Mouse (Mus musculus) heart, embryonic 12.5 days (tissue): Measurements from ENCODE around the gene Mogs. TPM values are rescaled to one million over a fixed set of nuclear protein-coding genes. Genes with fewer than 3 reads are reported as not detected.

Experiments used
- ATAC-seq: fragments of 200-750 bp; cut with Nextera tagmentation; 2 replicates; pipeline ENCODE4 v1.8.0; 2017; ENCODE audit warnings: moderate TSS enrichment, moderate library complexity; ENCODE audit not compliant: insufficient number of reproducible peaks, low FRiP score
- H3K27ac ChIP-seq: fragments of 300-500 bp; sonication (generic); 2 replicates; pipeline ENCODE4 v1.5.1; 2016; ENCODE audit warnings: mild to moderate bottlenecking, moderate library complexity; ENCODE audit not compliant: poor library complexity, severe bottlenecking
- H3K27me3 ChIP-seq: fragments of 300-500 bp; sonication (generic); replicated peaks from 2 replicates; pipeline ENCODE4 v1.6.1; 2016; ENCODE audit warnings: mild to moderate bottlenecking, moderate library complexity
- H3K36me3 ChIP-seq: fragments of 300-500 bp; sonication (generic); 2 replicates; pipeline ENCODE4 v1.6.1; 2016; ENCODE audit warnings: mild to moderate bottlenecking, moderate library complexity
- H3K4me1 ChIP-seq: fragments of 300-500 bp; sonication (generic); replicated peaks from 2 replicates; pipeline ENCODE4 v1.6.1; 2016; ENCODE audit warnings: mild to moderate bottlenecking
- H3K4me2 ChIP-seq: fragments of 300-500 bp; sonication (generic); 2 replicates; pipeline ENCODE4 v1.6.1; 2016; ENCODE audit warnings: mild to moderate bottlenecking, moderate library complexity
- H3K4me3 ChIP-seq: fragments of 300-500 bp; sonication (generic); 2 replicates; pipeline ENCODE4 v1.5.1; 2016; ENCODE audit warnings: mild to moderate bottlenecking
- H3K9ac ChIP-seq: fragments of 300-500 bp; sonication (generic); 2 replicates; pipeline ENCODE4 v1.6.1; 2016; ENCODE audit warnings: mild to moderate bottlenecking, moderate library complexity
- H3K9me3 ChIP-seq: fragments of 300-500 bp; sonication (generic); replicated peaks from 2 replicates; pipeline ENCODE4 v1.6.1; 2016; ENCODE audit warnings: mild to moderate bottlenecking, moderate library complexity
- WGBS: fragments of 180-500 bp; shearing (Covaris S2); methylation state at CpG from one replicate; pipeline ENCODE4 v1.1.7; 2016; 5-methylcytosine and 5-hydroxymethylcytosine counted together
- polyA plus RNA-seq: library from polyadenylated mRNA; unstranded; fragments of >200 nt; fragmentation: Nextera tagmentation; extraction: Ambion mirVana; gene quantifications from 2 replicates; pipeline ENCODE4 v1.2.1, GENCODE M21; 2016

Mogs gene
- polyA plus RNA-seq, 1 experiment from 2014 or later: 30.8 TPM

DNA sequence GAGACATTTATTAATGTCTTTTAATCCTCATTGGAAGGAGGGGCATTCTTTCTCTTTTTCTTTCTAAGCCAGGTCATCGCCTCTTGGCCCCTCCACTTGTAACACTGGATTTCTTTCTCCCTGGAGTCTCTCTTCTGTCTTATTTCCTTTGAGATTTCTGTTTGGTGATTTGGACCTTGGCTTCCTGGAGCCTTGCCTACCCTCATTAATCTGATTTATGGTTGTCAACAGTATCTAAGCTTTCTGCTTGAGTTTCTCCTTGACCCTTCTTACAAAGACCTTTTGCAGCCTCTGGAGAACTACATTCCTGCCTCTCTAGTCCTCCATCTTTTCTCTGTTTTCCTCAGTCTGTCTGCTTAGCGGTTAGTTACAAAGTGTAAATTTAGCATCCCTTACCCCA lies 16.9 kb upstream of the Mogs start:
- Histone ChIP-seq H3K4me1 (peaks cover 13% of the 10 kb centered on the region), H3K36me3 (no peaks in the 10 kb centered on the region), H3K27ac (no peak overlapping the region), H3K4me2 (no peak overlapping the region), H3K9me3 (peaks cover 7% of the 10 kb centered on the region; the same call in 1 of the 2 replicates), H3K4me3 (no peak overlapping the region), H3K9ac (no peak overlapping the region), H3K27me3 (peaks cover 34% of the 10 kb centered on the region)
- WGBS: 57% methylated on average over 2 of the region's 2 CpGs
- ATAC-seq: no peak

DNA sequence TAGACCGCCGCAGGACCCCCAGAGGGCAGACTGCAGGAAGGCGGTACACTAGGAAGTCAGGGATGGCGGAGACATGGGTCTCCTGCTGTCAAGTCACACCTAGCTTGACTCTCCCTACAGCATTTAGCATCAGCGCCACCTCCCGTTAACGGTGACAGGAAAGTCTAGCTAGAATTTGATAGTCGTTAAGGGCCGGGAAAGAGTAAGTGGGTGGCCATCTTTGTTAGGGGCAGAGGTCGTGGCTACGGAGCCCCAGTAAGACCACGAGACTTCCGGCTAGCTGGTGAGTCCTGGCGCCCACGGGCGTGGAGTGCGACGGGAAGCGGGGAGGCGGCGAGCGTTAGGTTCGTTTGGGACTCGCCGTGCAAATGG lies 14.0 kb upstream of the Mogs start, which contains the start of the genes Ccdc142 and Gm42688:
Gene Ccdc142, plus strand, starts transcription at position 286 of the 372 bp plus-strand sequence.
Gene Gm42688, plus strand, starts transcription at position 302 of the 372 bp plus-strand sequence.
- under 1% methylated on average over 25 of the region's 25 CpGs for WGBS
- 0 out of 2 replicates have a peak, but pooled peaks cover 7% of the 10 kb centered on the region for H3K36me3 ChIP-seq

DNA sequence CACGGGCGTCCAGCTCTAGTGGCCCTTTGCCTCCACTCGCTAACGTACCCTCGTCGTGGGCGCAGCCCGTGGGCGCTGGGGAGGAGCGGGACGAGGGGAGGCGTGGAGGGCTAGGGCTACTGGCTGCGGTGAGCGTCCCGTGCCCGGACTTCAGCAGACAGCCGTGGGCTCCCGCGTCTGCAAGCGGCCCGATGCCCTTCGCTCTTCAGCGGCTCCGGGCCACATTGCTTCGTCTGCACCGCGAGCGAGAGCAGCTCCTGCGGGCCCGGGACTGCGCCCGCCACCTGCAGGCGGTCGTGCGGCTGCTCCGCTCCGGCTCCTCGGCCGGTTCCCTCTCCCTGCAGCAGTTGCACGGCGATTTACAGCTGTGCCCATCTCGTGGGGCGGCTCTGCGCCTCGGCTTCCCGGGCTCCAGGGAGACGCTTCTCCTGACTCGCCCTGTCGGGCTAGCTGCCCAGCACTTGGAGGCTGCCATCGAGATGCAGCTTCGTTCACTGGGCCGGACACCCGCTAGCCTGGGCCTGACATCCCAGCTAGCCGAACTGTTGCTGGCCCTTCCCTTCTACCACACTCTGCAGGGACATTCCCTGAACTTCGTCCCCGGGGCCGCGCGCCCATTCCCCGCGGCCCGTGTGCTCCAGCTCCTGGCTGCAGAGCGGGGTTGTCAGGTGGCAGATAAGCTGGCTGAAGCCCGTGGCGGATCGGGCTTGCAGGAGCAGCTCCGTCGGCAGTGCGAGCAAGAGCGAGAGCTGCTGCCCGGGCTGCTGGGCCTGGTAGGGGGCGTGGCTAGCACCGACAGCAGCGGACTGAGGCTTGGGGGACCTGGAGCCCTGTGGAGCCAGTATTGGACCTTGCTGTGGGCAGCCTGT lies 13.4 kb upstream of the Mogs start:
- peak overlapping the region; percentile 68 for H3K27ac ChIP-seq
- peak overlapping the region; percentile 90 for H3K9ac ChIP-seq
- under 1% methylated on average over 74 of the region's 74 CpGs for WGBS
- peaks cover 13% of the 10 kb centered on the region for H3K27me3 ChIP-seq
- peaks cover 15% of the 10 kb centered on the region for H3K4me1 ChIP-seq
- peak; percentile 84 for ATAC-seq
- peak overlapping the region; percentile 100 for H3K4me2 ChIP-seq
- H3K36me3 ChIP-seq: 0 out of 2 replicates have a peak, but pooled peaks cover 7% of the 10 kb centered on the region
- no peaks in the 10 kb centered on the region; the same call in 1 of the 2 replicates for H3K9me3 ChIP-seq
- peak overlapping the region; percentile 74 for H3K4me3 ChIP-seq

More for the DNA sequence above, 14.0 kb upstream of the Mogs start, which contains the start of the genes Ccdc142 and Gm42688:
- Histone ChIP-seq H3K9ac (peak within 1 kb of the TSS; percentile 90), H3K4me1 (peaks cover 15% of the 10 kb centered on the region), H3K4me3 (peak within 1 kb of the TSS; percentile 74), H3K27ac (peak within 1 kb of the TSS; percentile 68), H3K9me3 (no peaks in the 10 kb centered on the region; the same call in 1 of the 2 replicates), H3K27me3 (peaks cover 17% of the 10 kb centered on the region), H3K4me2 (peak within 1 kb of the TSS; percentile 100)
- peak; percentile 86 for ATAC-seq

DNA sequence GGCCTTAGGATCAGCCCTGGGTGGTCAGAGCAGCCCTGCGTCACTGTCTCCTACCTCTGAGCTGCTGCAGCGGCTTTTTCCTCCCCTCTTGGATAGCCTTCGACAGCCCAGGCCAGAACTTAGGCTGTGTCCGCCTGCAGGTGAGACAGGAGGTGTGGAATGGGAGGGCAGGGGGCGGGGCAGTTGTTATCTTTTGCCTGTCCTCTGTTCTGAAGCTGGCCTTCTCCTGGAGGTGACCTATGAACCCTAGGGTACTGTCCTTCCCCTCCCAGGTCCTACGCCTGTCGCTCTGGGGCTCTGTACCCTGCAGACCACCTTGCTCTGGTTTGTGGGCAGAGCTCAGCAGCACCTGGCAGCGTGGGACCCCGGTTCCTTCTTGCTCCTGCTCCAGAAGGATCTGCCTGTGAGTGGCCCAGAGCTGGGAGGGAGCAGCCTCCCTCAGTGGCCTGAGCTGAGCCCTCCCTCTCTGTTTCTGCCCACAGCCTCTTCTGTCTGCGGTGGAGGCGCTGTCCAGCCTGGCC lies 12.1 kb upstream of the Mogs start:
- no peak overlapping the region for H3K4me3 ChIP-seq
- 46% methylated on average over 11 of the region's 11 CpGs for WGBS
- ATAC-seq: no peak
- peaks cover 13% of the 10 kb centered on the region for H3K27me3 ChIP-seq
- H3K4me2 ChIP-seq: peak overlapping the region; percentile 100; the same call in 1 of the 2 replicates
- no peaks in the 10 kb centered on the region for H3K9me3 ChIP-seq
- H3K9ac ChIP-seq: peak overlapping the region; percentile 90; the same call in 1 of the 2 replicates
- no peak overlapping the region for H3K27ac ChIP-seq
- H3K36me3 ChIP-seq: 0 out of 2 replicates have a peak, but pooled peaks cover 7% of the 10 kb centered on the region
- peaks cover 24% of the 10 kb centered on the region for H3K4me1 ChIP-seq

DNA sequence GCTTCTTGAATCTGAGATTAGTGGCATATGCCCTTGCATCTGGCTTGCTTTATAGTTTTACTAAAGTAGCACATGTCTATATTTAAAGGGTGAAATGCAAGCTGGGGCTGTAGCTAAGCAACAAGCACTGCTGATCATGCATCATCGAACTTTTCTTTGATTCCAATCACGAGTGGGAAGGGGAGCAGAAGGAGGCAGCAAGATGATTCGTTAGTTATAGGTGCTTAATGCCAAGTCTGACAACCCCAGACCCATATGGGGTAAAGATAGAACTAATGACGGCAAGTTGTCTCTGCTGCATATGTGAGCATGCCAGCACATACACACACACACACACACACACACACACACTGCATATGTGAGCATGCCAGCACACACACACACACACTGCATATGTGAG lies 11.1 kb upstream of the Mogs start:
- H3K9ac ChIP-seq: no peak overlapping the region
- peaks cover 28% of the 10 kb centered on the region for H3K4me1 ChIP-seq
- ATAC-seq: no peak
- H3K4me3 ChIP-seq: no peak overlapping the region
- H3K27ac ChIP-seq: no peak overlapping the region
- 0 out of 2 replicates have a peak, but pooled peaks cover 7% of the 10 kb centered on the region for H3K36me3 ChIP-seq
- 85% methylated on average over 4 of the region's 4 CpGs for whole genome bisulfite sequencing
- no peak overlapping the region for H3K4me2 ChIP-seq
- no peaks in the 10 kb centered on the region for H3K9me3 ChIP-seq
- H3K27me3 ChIP-seq: peaks cover 11% of the 10 kb centered on the region

DNA sequence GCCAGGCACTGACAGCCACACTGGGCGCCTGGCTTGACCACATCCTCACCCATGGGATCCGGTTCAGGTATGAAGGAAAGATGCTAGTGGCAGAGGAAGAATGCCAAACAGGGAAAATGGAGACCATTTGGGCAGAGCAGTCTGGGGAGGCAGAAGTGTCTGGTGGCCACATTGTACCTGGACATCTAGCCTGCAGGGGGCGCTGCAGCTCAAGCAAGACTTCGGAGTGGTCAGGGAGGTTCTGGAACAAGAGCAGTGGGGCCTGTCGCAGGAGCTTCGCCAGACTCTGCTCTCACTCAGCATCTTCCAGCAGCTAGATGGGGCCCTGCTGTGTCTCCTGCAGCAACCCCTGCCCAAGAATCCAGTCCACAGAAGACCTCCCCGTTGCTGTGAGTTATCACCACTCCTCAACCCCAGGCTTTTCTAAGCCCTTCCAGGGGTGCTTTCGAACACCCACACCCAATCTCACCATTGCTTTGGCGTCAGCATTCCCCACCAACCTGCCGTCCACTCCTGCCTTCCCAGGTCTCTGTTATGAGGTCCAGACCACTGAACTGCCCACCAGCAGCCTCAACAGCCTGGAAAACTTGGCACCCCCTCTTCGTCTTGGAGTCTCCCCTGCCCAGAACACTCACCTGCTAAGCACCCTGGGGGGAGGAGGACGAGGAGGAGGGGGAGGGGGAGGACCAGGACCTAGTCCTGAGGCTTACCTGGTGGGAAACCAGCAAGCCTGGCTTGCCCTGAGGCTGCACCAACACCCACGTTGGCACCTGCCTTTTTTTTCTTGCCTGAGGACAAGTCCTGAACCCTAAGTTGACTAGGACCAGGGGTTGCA lies 7.5 kb upstream of the Mogs start:
- 0 out of 2 replicates have a peak, but pooled peaks cover 4% of the 10 kb centered on the region for H3K27me3 ChIP-seq
- H3K9me3 ChIP-seq: no peaks in the 10 kb centered on the region
- H3K4me1 ChIP-seq: peaks cover 36% of the 10 kb centered on the region
- peak overlapping the region; percentile 89 for H3K4me2 ChIP-seq
- ATAC-seq: 0 out of 2 replicates have a peak, but pooled peaks have one; percentile 46
- peaks cover 10% of the 10 kb centered on the region for H3K36me3 ChIP-seq
- no peak overlapping the region for H3K27ac ChIP-seq
- 35% methylated on average over 13 of the region's 13 CpGs for WGBS
- peak overlapping the region; percentile 93 for H3K4me3 ChIP-seq
- peak overlapping the region; percentile 94; the same call in 1 of the 2 replicates for H3K9ac ChIP-seq

DNA sequence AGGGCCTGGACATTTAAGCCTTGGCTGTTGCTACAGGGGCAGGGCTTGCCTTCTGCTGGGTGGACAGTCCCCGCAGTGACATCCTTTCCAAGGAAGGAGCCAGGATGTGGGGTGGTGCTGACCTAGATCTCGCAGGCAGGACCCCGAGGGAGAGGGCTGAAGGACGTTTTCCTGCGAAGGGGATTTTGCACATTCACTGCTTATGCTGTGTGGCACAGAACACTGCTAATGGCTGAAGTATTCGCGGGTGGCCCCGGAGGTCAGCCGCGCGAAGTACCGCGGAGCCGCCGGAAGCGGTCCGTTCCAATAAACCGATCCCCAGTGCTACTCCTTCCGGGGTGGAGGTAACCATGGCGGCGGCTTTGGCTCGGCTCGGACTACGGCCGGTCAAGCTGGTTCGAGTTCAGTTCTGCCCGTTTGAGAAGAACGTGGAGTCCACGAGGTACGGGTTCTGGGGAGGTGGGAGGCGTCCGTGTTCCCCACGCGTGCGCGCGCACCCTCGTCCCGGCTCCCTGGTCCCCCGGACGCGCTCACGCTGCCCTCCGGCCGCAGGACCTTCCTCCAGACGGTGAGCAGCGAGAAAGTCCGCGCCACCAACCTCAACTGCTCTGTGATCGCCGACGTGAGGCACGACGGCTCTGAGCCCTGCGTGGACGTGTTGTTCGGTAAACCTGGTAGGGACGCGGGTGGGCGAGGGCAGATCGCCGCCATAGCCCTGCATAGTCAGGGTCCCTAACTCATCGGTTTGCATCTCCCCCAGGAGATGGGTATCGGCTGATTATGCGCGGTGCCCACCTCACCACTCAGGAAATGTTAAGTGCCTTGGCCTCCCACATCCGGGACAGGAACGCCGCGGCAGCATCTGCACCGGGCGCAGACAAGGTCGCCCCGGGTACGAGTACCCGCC lies 6.3 kb upstream of the Mogs start, which contains the start of gene Mrpl53:
Gene Mrpl53, plus strand, starts transcription at position 279 of the 907 bp plus-strand sequence.
- peak within 1 kb of the TSS; percentile 85 for H3K27ac ChIP-seq
- ATAC-seq: peak; percentile 85
- H3K4me1 ChIP-seq: peaks cover 28% of the 10 kb centered on the region
- H3K4me3 ChIP-seq: peak within 1 kb of the TSS; percentile 93
- H3K36me3 ChIP-seq: peaks cover 10% of the 10 kb centered on the region
- no peaks in the 10 kb centered on the region for H3K27me3 ChIP-seq
- peak within 1 kb of the TSS; percentile 94 for H3K9ac ChIP-seq
- H3K4me2 ChIP-seq: peak within 1 kb of the TSS; percentile 89
- no peaks in the 10 kb centered on the region for H3K9me3 ChIP-seq
- under 1% methylated on average over 76 of the region's 76 CpGs for WGBS

DNA sequence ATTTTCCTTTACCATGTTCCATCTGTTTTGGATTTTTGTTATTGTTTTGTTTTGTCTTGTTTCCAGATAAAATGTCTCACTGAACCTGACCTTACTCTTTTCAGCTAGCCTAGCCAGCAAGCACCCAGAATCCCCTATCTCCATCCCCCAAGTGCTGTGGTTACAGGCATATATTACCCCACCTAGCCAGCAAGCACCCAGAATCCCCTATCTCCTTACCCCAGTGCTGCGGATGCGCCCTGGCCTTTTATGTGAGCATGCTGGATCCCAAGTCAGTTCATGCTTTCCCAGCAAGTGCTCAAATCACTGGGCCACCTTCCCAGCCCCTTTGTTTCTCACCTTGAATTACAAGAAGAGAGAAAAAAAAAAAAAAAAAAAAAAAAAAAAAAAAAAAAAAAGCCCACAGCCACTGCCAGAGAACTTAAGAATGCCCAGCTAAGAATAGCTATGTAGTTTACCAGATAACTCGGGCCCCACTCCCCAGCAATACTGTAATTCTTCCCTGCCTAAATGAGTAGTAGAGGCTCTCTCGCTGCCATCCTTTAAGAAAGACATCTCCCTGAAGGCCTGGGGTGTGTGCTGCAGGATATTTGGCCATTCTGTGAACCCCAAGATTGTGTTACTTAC lies 3.7 kb upstream of the Mogs start:
- peaks cover 38% of the 10 kb centered on the region for H3K4me1 ChIP-seq
- H3K36me3 ChIP-seq: peaks cover 3% of the 10 kb centered on the region
- 77% methylated on average over 4 of the region's 4 CpGs for WGBS
- H3K4me3 ChIP-seq: no peak overlapping the region
- H3K27me3 ChIP-seq: no peaks in the 10 kb centered on the region
- H3K9ac ChIP-seq: 0 out of 2 replicates have a peak overlapping the region, but pooled peaks have one; percentile 34
- no peaks in the 10 kb centered on the region for H3K9me3 ChIP-seq
- no peak for ATAC-seq
- no peak overlapping the region; the same call in 1 of the 2 replicates for H3K27ac ChIP-seq
- peak overlapping the region; percentile 22; the same call in 1 of the 2 replicates for H3K4me2 ChIP-seq

DNA sequence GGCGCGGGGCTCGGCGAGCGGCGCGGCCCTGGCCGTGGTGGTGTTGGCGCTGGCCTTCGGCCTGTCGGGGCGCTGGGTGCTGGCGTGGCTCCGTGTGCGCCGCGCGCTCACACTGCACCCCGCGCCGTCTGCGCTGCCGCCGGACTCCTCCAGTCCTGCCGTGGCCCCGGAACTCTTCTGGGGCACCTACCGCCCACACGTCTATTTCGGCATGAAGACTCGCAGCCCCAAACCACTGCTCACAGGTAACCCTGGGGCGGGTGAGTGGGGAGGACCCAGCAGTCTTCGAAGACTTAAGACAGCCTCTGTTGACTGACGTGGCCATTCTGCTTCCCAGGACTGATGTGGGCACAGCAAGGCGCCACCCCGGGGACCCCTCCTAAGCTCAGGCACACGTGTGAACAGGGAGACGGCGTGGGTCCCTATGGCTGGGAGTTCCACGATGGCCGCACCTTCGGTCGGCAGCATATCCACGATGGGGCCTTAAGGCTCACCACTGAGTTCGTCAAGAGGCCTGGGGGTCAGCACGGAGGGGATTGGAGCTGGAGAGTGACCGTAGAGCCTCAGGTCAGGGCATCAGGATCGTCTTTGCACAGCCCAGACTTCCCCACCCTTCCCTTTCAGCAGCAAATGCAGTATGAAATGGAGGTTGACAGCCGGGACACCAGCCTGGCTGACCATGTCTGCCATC lies 531 bp downstream of the Mogs start:
- H3K4me1 ChIP-seq: peaks cover 41% of the 10 kb centered on the region
- 1% methylated on average over 33 of the region's 48 CpGs for WGBS
- peak overlapping the region; percentile 63 for H3K27ac ChIP-seq
- peak overlapping the region; percentile 93 for H3K4me2 ChIP-seq
- H3K27me3 ChIP-seq: no peaks in the 10 kb centered on the region
- peak overlapping the region; percentile 75 for H3K4me3 ChIP-seq
- peak overlapping the region; percentile 86 for H3K9ac ChIP-seq
- no peak; the same call in 1 of the 2 replicates for ATAC-seq
- no peaks in the 10 kb centered on the region for H3K9me3 ChIP-seq
- H3K36me3 ChIP-seq: peaks cover 36% of the 10 kb centered on the region
